Mouse (Mus musculus) bone marrow macrophage, adult 2 months (primary cell): ENCODE measurements around the gene Rtkn.

Experiments used
- CTCF ChIP-seq: IDR thresholded peaks from 2 replicates; pipeline ENCODE4 v1.5.1; 2012; ENCODE audit warnings: low read depth, mild to moderate bottlenecking, low read length, moderate library complexity
- POLR2A ChIP-seq: IDR thresholded peaks from 2 replicates; pipeline ENCODE4 v1.6.1; 2012; ENCODE audit warnings: mild to moderate bottlenecking, low read depth, low read length, borderline replicate concordance

DNA sequence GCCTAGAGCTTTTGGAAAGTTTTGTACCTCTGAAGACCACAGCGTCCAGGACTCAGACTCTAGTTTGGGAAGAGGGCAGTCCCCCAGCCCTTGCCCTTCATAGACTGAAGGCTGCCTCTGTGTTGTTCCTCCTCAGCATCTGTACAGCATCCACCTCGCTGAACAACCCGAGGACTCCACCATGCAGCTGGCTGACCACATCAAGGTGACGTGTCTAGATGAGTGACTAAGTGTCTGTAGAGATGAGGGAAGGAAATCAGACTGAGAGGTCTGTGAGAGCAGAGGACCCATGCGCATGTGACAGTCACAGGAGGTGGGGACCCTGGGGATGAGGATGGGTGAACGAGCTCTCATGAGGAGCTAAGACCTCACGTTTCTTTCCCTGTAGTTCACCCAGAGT, 58.3 kb downstream of the Rtkn start:
- TF ChIP-seq CTCF = no peak
- no peak for TF ChIP-seq POLR2A
